Mouse (Mus musculus) liver, embryonic 14.5 days (tissue): ENCODE results near the gene Arid3c. TPM values are rescaled to one million over a fixed set of nuclear protein-coding genes. Genes with fewer than 3 reads are reported as not detected.

Experiments
- ATAC-seq: fragments of 200-750 bp; cut with Nextera tagmentation; 2 replicates; pipeline ENCODE4 v1.8.0; 2017; ENCODE audit warnings: moderate number of reproducible peaks, mild to moderate bottlenecking, moderate library complexity; ENCODE audit not compliant: insufficient read depth
- DNase-seq, 3 experiments: peaks; one replicate each; pipeline ENCODE4 v3.0.0-alpha.2; 2012 to 2013; ENCODE audit warnings: low read depth in 3 of 3, low spot score in 3 of 3
- H3K27ac ChIP-seq: fragments of 300-500 bp; sonication (generic); 2 replicates; pipeline ENCODE4 v1.5.1; 2014; ENCODE audit warnings: moderate library complexity, mild to moderate bottlenecking, control low read depth, inconsistent platforms
- H3K27me3 ChIP-seq: fragments of 300-500 bp; sonication (generic); 2 replicates; pipeline ENCODE4 v1.6.1; 2014; ENCODE audit warnings: mild to moderate bottlenecking, low read length, moderate library complexity; ENCODE audit not compliant: control insufficient read depth, insufficient read depth
- H3K36me3 ChIP-seq: fragments of 300-500 bp; sonication (generic); replicated peaks from 2 replicates; pipeline ENCODE4 v1.6.1; 2014; ENCODE audit warnings: low read depth; ENCODE audit not compliant: control insufficient read depth, insufficient read depth
- H3K4me1 ChIP-seq, 2 experiments: fragments of 200-500 bp in 1 of 2; fragments of 300-500 bp in 1 of 2; sonication (generic) in 1 of 2; replicated peaks; 2 replicates each; pipeline ENCODE4 v1.6.1; 2012 to 2014; ENCODE audit warnings: antibody characterized with exemption in 1 of 2, inconsistent platforms in 1 of 2, low read length in 1 of 2; ENCODE audit not compliant: control insufficient read depth in 2 of 2, insufficient read depth in 2 of 2
- H3K4me2 ChIP-seq: fragments of 300-500 bp; sonication (generic); 2 replicates; pipeline ENCODE4 v1.6.1; 2014; ENCODE audit warnings: low read depth, mild to moderate bottlenecking, control low read depth, moderate library complexity
- H3K4me3 ChIP-seq, 2 experiments: fragments of 200-500 bp in 1 of 2; fragments of 300-500 bp in 1 of 2; sonication (generic) in 1 of 2; 2 replicates each; pipeline ENCODE4 v1.5.1; 2012 to 2014; ENCODE audit warnings: low read depth in 2 of 2, low read length in 2 of 2, mild to moderate bottlenecking in 2 of 2, control low read depth in 1 of 2, inconsistent platforms in 1 of 2, moderate library complexity in 1 of 2; ENCODE audit not compliant: insufficient read depth in 1 of 2
- H3K9ac ChIP-seq: fragments of 300-500 bp; sonication (generic); replicated peaks from 2 replicates; pipeline ENCODE4 v1.6.1; 2014; ENCODE audit warnings: mild to moderate bottlenecking, control low read depth, moderate library complexity
- H3K9me3 ChIP-seq: fragments of 300-500 bp; sonication (generic); 2 replicates; pipeline ENCODE4 v1.6.1; 2016; ENCODE audit warnings: low read length, mixed read lengths; ENCODE audit not compliant: control insufficient read depth
- CTCF ChIP-seq: IDR thresholded peaks from 2 replicates; pipeline ENCODE4 v1.5.1; 2016; ENCODE audit warnings: antibody characterized with exemption, low read depth, control low read depth
- EP300 ChIP-seq: IDR thresholded peaks from 2 replicates; pipeline ENCODE4 v1.6.1; 2016; ENCODE audit warnings: antibody characterized with exemption, low read depth
- WGBS: fragments of 180-500 bp; shearing (Covaris S2); extraction: QIAGEN DNeasy Blood & Tissue Kit; methylation state at CpG from one replicate; pipeline ENCODE4 v1.1.7; 2014; ENCODE audit not compliant: insufficient replicate concordance; 5-methylcytosine and 5-hydroxymethylcytosine counted together
- polyA plus RNA-seq, 2 experiments: library from polyadenylated mRNA; depleted of rRNA in 1 of 2; stranded (reverse) in 1 of 2; unstranded in 1 of 2; fragments of >200 nt; fragmentation: Nextera tagmentation in 1 of 2; extraction: Ambion mirVana in 1 of 2; gene quantifications; 2 replicates each; pipeline versions ENCODE4 v1.2.1 to v1.2.3; 2012 to 2014

Arid3c gene
- polyA plus RNA-seq, 2 experiments = not detected

- Histone ChIP-seq H3K9ac (peak overlapping the region; percentile 47), H3K27me3 (no peaks in the 10 kb centered on the region), H3K27ac (peak overlapping the region; percentile 4), H3K36me3 (no peaks in the 10 kb centered on the region; the same call in 1 of the 2 replicates), H3K4me1 (peaks cover 18 to 31% of the 10 kb centered on the region in 2 experiments), H3K9me3 (no peaks in the 10 kb centered on the region), H3K4me2 (peak overlapping the region; percentile 70), H3K4me3 (peak overlapping the region; percentile 41 to 52)
- TF ChIP-seq EP300 (no peak), CTCF (no peak)
- 20% methylated on average over 6 of the region's 6 CpGs for WGBS
- DNase-seq (no peak), ATAC-seq (peak; percentile 27)
Observed at GRCm38 (mm10) chr4:41759656-41760287, 28.8 kb upstream of the Arid3c start.

- H3K36me3 ChIP-seq = no peaks in the 10 kb centered on the region; the same call in 1 of the 2 replicates
- WGBS = 77% methylated on average over 9 of the region's 9 CpGs
- H3K9ac ChIP-seq = no peak overlapping the region
- H3K9me3 ChIP-seq = no peaks in the 10 kb centered on the region
- TF ChIP-seq CTCF = no peak
- peak overlapping the region; percentile 4; the same call in 1 of the 2 replicates for H3K27ac ChIP-seq
- H3K4me3 ChIP-seq = no peak overlapping the region
- no peaks in the 10 kb centered on the region for H3K27me3 ChIP-seq
- DNase-seq (no peak), ATAC-seq (no peak)
- no peak overlapping the region for H3K4me2 ChIP-seq
- H3K4me1 ChIP-seq = peaks cover 18 to 34% of the 10 kb centered on the region in 2 experiments
Observed at GRCm38 (mm10) chr4:41759206-41759605, 28.3 kb upstream of the Arid3c start.

- Histone ChIP-seq H3K9ac (no peak overlapping the region), H3K4me3 (no peak overlapping the region), H3K27ac (no peak overlapping the region), H3K9me3 (no peaks in the 10 kb centered on the region), H3K27me3 (no peaks in the 10 kb centered on the region), H3K4me1 (peaks cover 18 to 34% of the 10 kb centered on the region in 2 experiments), H3K36me3 (no peaks in the 10 kb centered on the region; the same call in 1 of the 2 replicates), H3K4me2 (no peak overlapping the region)
- no peak for DNase-seq
- no peak for TF ChIP-seq EP300
- no peak for TF ChIP-seq CTCF
- 84% methylated on average over 4 of the region's 4 CpGs for WGBS
- no peak for ATAC-seq
Observed at GRCm38 (mm10) chr4:41758701-41759100, 27.8 kb upstream of the Arid3c start.

GRCm38 (mm10) chr4:41758021-41758420 is 27.1 kb upstream of the Arid3c start:
- Histone ChIP-seq H3K4me1 (peaks cover 18 to 34% of the 10 kb centered on the region in 2 experiments), H3K27ac (no peak overlapping the region), H3K9me3 (no peaks in the 10 kb centered on the region), H3K27me3 (no peaks in the 10 kb centered on the region), H3K4me2 (no peak overlapping the region), H3K4me3 (no peak overlapping the region), H3K9ac (no peak overlapping the region), H3K36me3 (no peaks in the 10 kb centered on the region; the same call in 1 of the 2 replicates)
- no peak for ATAC-seq
- 77% methylated on average over 11 of the region's 11 CpGs for WGBS
- TF ChIP-seq EP300 (no peak), CTCF (no peak)
- no peak for DNase-seq

- 82% methylated on average over 13 of the region's 13 CpGs for WGBS
- H3K9ac ChIP-seq = no peak overlapping the region
Observed at GRCm38 (mm10) chr4:41757321-41757720, 26.4 kb upstream of the Arid3c start.

More at GRCm38 (mm10) chr4:41757321-41757720, 26.4 kb upstream of the Arid3c start:
- H3K27me3 ChIP-seq = no peaks in the 10 kb centered on the region
- DNase-seq (no peak), ATAC-seq (no peak)
- no peaks in the 10 kb centered on the region; the same call in 1 of the 2 replicates for H3K36me3 ChIP-seq
- H3K4me1 ChIP-seq = peaks cover 18 to 34% of the 10 kb centered on the region in 2 experiments
- no peaks in the 10 kb centered on the region for H3K9me3 ChIP-seq
- TF ChIP-seq CTCF (no peak), EP300 (no peak)
- no peak overlapping the region for H3K4me3 ChIP-seq
- H3K4me2 ChIP-seq = no peak overlapping the region
- no peak overlapping the region for H3K27ac ChIP-seq
